Mouse (Mus musculus) lung, adult 2 months (tissue): ENCODE measurements around the gene Angpt4.

Source experiments
- CTCF ChIP-seq: fragments of 200-500 bp; IDR thresholded peaks from 2 replicates; pipeline ENCODE4 v1.5.1; 2011; ENCODE audit warnings: mild to moderate bottlenecking, low read length, control low read depth; ENCODE audit not compliant: insufficient read depth
- POLR2A ChIP-seq: fragments of 200-500 bp; IDR thresholded peaks from 2 replicates; pipeline ENCODE4 v1.6.1; 2011; ENCODE audit warnings: low read depth, mild to moderate bottlenecking, control low read depth, low read length, borderline replicate concordance; ENCODE audit errors: extremely low read depth

DNA sequence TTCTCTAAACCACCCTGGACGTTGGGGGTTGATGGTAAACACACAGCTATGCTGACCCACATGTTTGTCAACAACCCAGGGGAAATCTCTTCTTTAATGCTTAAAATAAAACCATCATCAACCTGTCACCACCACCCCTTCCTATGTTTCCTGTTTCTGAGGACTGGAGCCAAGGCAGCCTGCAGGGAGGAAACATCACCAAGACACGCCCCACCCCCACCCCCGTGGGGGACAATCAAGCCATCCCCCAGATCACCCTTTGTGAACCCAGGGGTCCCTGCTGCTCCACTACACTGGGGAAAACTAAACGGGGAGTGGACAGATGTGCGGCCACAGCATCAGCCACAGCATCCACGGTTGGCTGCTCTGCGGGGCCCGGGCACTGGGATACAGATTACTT, 57.4 kb downstream of the Angpt4 start:
- TF ChIP-seq CTCF (no peak), POLR2A (no peak)
